ENCODE assay signal across 13 mouse cellular contexts in genomic region chr16:94815891-94816290, GRCm38 (mm10).
DNase-seq lines count a peak whose midpoint lies in the region; ATAC-seq and TF ChIP-seq lines count a peak whose summit lies in the region.
"Had no signal": no experiment of that assay in that cellular context is flagged by ENCODE, and none has a peak within 500 bp of the region (broad histone marks: within the 10 kb centered on the region; RNA-seq: fewer than 3 reads in every experiment).

No protein-coding gene starts in this region.

- no peak for TF ChIP-seq RAD21 in CH12.LX (IDR thresholded peaks at IDR 0.05; ENCODE audit: low read depth, low read length)

- no peak for ATAC-seq in heart, embryonic 11.5 days (replicated peaks; ENCODE audit: insufficient number of reproducible peaks, low FRiP score, low TSS enrichment)
- ATAC-seq: Patski had no signal

- in situ Hi-C loops in CH12.LX (cut with MboI; ENCODE audit: low pct_ligation_motif_present, low pct_unique_long_range_greater_than_20kb, low sequenced_read_pairs), result loop anchor here (25.0 kb wide), 1 partner anchor 521 kb away; no protein-coding TSS in a partner anchor

- dilution Hi-C loops in CH12.LX (cut with MboI; ENCODE audit: extremely low pct_ligation_motif_present, extremely low pct_unique_long_range_greater_than_20kb, low sequenced_read_pairs), result no loop called here

- H3K36me3 ChIP-seq in CH12.LX (replicated peaks in 1 of 2; ENCODE audit: control insufficient read depth in 1 of 2, insufficient read depth in 1 of 2, low read length in 1 of 2), result no peaks in the 10 kb centered on the region
- H3K36me3 ChIP-seq in heart, embryonic 11.5 days (ENCODE audit: control insufficient read depth, insufficient read depth, low read length), result no peaks in the 10 kb centered on the region
- H3K36me3 ChIP-seq: heart, embryonic 10.5 days had no signal

- no peak for DNase-seq in CH12.LX (ENCODE audit: extremely low read depth)
- peak; percentile 33 for DNase-seq in cerebellum, adult 11 months
- peak; percentile 3 for DNase-seq in induced T-regulatory cell, adult 2 months (ENCODE audit: low read depth)
- DNase-seq in layer of hippocampus, postnatal 14 days (ENCODE audit: low spot score in 2 of 2), result peak; percentile 65 to 83
- DNase-seq in heart, postnatal 14 days, result no peak
- no peak for DNase-seq in spleen, postnatal 10 days (ENCODE audit: low spot score in 2 of 2)
- DNase-seq: gastrocnemius, postnatal 36 days; liver had no signal

- TF ChIP-seq POLR2A in CH12.LX (IDR thresholded peaks at IDR 0.05; ENCODE audit: low read depth, low read length), result no peak

- H3K9me3 ChIP-seq in CH12.LX (replicated peaks; ENCODE audit: low read length), result peaks cover 19% of the 10 kb centered on the region
- peaks cover 4% of the 10 kb centered on the region for H3K9me3 ChIP-seq in heart, embryonic 11.5 days (replicated peaks; ENCODE audit: control insufficient read depth, low read length)

- intact Hi-C loops in heart, postnatal 14 days (cut with DNase I), result loop anchor here (5.0 to 10.0 kb wide), 3 partner anchors 181 to 529 kb away; partner anchors contain the start of gene Kcnj6

- H3K9ac ChIP-seq in CH12.LX (ENCODE audit: insufficient read depth, low read depth), result no peak overlapping the region
- H3K9ac ChIP-seq in heart, embryonic 11.5 days (ENCODE audit: low read depth, low read length), result no peak overlapping the region

- TF ChIP-seq CTCF in CH12.LX (conservative IDR thresholded peaks at IDR 0.05 in 1 of 2, IDR thresholded peaks at IDR 0.05 in 1 of 2; ENCODE audit: low read depth in 2 of 2, low read length in 2 of 2), result no peak

- H3K79me2 ChIP-seq in CH12.LX (replicated peaks; ENCODE audit: control insufficient read depth, extremely low read depth, insufficient read depth, poor library complexity, severe bottlenecking), result no peaks in the 10 kb centered on the region

- no peak overlapping the region for H3K4me2 ChIP-seq in CH12.LX (ENCODE audit: insufficient read depth, low read depth, poor library complexity, severe bottlenecking)
- H3K4me2 ChIP-seq in heart, embryonic 11.5 days, result no peak overlapping the region

- no peaks in the 10 kb centered on the region for H3K4me1 ChIP-seq in CH12.LX (ENCODE audit: control insufficient read depth in 1 of 2, insufficient read depth in 2 of 2)
- H3K4me1 ChIP-seq in heart, embryonic 11.5 days (ENCODE audit: control insufficient read depth, insufficient read depth, low read length), result no peaks in the 10 kb centered on the region

- 70% methylated on average over 6 of the region's 6 CpGs for WGBS in heart, embryonic 11.5 days (ENCODE audit: insufficient replicate concordance)

- no peak overlapping the region for H3K27ac ChIP-seq in CH12.LX (ENCODE audit: insufficient read depth, low read depth)
- H3K27ac ChIP-seq in heart, embryonic 11.5 days (ENCODE audit: low read depth, low read length), result no peak overlapping the region
- H3K27ac ChIP-seq: heart, embryonic 10.5 days; kidney, postnatal 0 days had no signal

- H3K4me3 ChIP-seq in CH12.LX (replicated peaks in 1 of 3; ENCODE audit: low read depth in 2 of 3, low read length in 2 of 3, poor library complexity in 1 of 3), result no peak overlapping the region
- H3K4me3 ChIP-seq in heart, embryonic 11.5 days (ENCODE audit: low read depth, low read length), result no peak overlapping the region
- H3K4me3 ChIP-seq: erythroblast, embryonic 14.5 days; heart, embryonic 10.5 days had no signal

- H3K27me3 ChIP-seq in CH12.LX (replicated peaks), result peaks cover 61% of the 10 kb centered on the region
- no peaks in the 10 kb centered on the region for H3K27me3 ChIP-seq in heart, embryonic 11.5 days (ENCODE audit: control insufficient read depth, insufficient read depth, low read length)

- TF ChIP-seq EP300 in CH12.LX (IDR thresholded peaks at IDR 0.05; ENCODE audit: low read length), result no peak

TF ChIP-seq in CH12.LX, 34 proteins besides CTCF, POLR2A, EP300 and RAD21:
- 0 out of 2 replicates have a peak, but pooled peaks have one; percentile 13 for TF ChIP-seq MAX (IDR thresholded peaks at IDR 0.05; ENCODE audit: low read length)
- TF ChIP-seq MYC (IDR thresholded peaks at IDR 0.05; ENCODE audit: low read depth, low read length), result no peak

Comparison
In these comparisons a context has a peak if more than half of its experiments do, and no peak if none do; other contexts are left out.
1. DNase-seq: peak in cerebellum, adult 11 months (single experiment), induced T-regulatory cell, adult 2 months (single experiment) and layer of hippocampus, postnatal 14 days (2 of 2); none in CH12.LX (single experiment), heart, postnatal 14 days (0 of 2) and spleen, postnatal 10 days (0 of 2).